Comparison of ENCODE assay signal across 24 mouse cellular contexts in the genomic region with DNA sequence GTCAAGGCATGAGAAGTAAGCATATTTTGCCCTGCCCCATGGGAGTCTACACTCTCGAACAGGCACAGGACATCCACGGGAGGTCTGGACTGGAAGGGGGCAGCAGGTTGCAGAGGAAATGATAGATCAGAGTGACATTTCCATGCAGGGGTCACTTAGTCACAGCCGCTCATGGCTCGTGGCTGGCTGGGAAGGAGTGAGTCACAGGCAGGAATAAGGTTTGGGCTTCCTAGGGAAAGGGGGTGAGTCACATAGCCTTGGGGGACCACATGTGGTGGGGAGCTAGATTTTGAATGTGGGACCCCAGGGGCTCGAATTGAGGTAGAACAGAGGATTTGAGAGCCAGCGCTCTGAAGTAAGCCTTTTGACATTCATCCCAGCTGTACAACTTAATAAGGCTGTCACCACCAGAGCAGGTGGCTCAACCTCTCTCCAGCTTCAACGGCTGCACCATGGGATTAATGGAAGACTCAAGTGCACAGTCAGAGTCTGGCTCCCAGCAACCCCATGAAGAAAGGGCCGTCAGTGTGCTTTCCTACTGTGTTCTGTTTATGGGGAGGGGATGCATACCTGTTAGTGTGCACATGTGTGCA. TPM values are rescaled to one million over a fixed set of nuclear protein-coding genes. Genes with fewer than 3 reads are reported as not detected.
DNase-seq lines count a peak whose midpoint lies in the region; ATAC-seq lines count a peak whose summit lies in the region.
"Had no signal": no experiment of that assay in that cellular context is flagged by ENCODE, and none has a peak within 500 bp of the region (broad histone marks: within the 10 kb centered on the region; RNA-seq: fewer than 3 reads in every experiment).

No protein-coding gene starts in this region.

- intact Hi-C loops in heart, postnatal 10 days (cut with DNase I) = no loop called here

- DNase-seq in adrenal gland, postnatal 25 days = peak; percentile 36
- no peak for DNase-seq in adrenal gland, postnatal 4 days (ENCODE audit: low spot score in 2 of 2)
- peak; percentile 87 for DNase-seq in 3T3-L1 (ENCODE audit: low read depth, low spot score)
- DNase-seq in Muller cell, postnatal 12 days (ENCODE audit: inconsistent ontology term) = peak; percentile 75
- DNase-seq in brain, adult 2 months (ENCODE audit: low read depth, low spot score) = peak; percentile 61
- no peak for DNase-seq in heart, postnatal 10 days
- DNase-seq: cerebellum, adult 9-10 months; embryo, embryonic 11 days; gastrocnemius, postnatal 25 days; heart, adult 11 months; heart, postnatal 36 days; kidney, adult 2 months; lung, adult 18-20 months; midbrain, embryonic 14.5 days; right cerebral cortex, postnatal 25 days; spleen, adult 18-20 months; thymus, postnatal 25 days had no signal

- ATAC-seq in megakaryocyte, adult 5-6 weeks (ENCODE audit: poor library complexity, severe bottlenecking) = no peak
- ATAC-seq: forebrain, embryonic 14.5 days; hindbrain, postnatal 0 days; intestine, embryonic 15.5 days; lung, postnatal 0 days had no signal

RNA-seq across cellular contexts. Expression of gene Nptxr, which starts 9.2 kb away (rescaled TPM):
- 4.6 and 6.8 TPM in 2 replicates for total RNA-seq in adrenal gland, postnatal 25 days (2021)
- total RNA-seq in adrenal gland, postnatal 4 days (2021) = 10 to 100 TPM; 17.2 to 17.3 TPM
- total RNA-seq in heart, postnatal 10 days (2021) = 1 to 10 TPM; 3.8 to 4.1 TPM
- 0.33 and 1.3 TPM in 2 replicates for total RNA-seq in megakaryocyte, adult 5-6 weeks (2015)
- 0.44 and 0.49 TPM in 2 replicates for total RNA-seq in megakaryocyte, adult 5-6 weeks (2017)
- total RNA-seq: monocyte, adult 5-6 weeks had no signal

RNA-seq across cellular contexts. Expression of gene Npcd, which starts 20.3 kb away (rescaled TPM):
- total RNA-seq in adrenal gland, postnatal 25 days (2021) = 1.7 and 2.6 TPM in 2 replicates
- total RNA-seq in adrenal gland, postnatal 4 days (2021) = 1 to 10 TPM; 3.7 to 4.2 TPM
- total RNA-seq in heart, postnatal 10 days (2021) = 1 to 10 TPM in 1 of 2 experiments, under 1 TPM in 1; 0.74 to 1.8 TPM
- not detected in 2 replicates for total RNA-seq in megakaryocyte, adult 5-6 weeks (2015)
- total RNA-seq in megakaryocyte, adult 5-6 weeks (2017) = not detected in 2 replicates
- total RNA-seq: MEL; monocyte, adult 5-6 weeks had no signal

RNA-seq across cellular contexts. Expression of gene Cbx6, which starts 20.7 kb away (rescaled TPM):
- 55.3 and 73.0 TPM in 2 replicates for total RNA-seq in adrenal gland, postnatal 25 days (2021)
- total RNA-seq in adrenal gland, postnatal 4 days (2021) = 100 to 1,000 TPM; 105 TPM
- 10 to 100 TPM; 40.7 to 48.7 TPM for total RNA-seq in heart, postnatal 10 days (2021)
- 2.3 and 3.9 TPM in 2 replicates for total RNA-seq in megakaryocyte, adult 5-6 weeks (2015)
- 3.5 and 6.7 TPM in 2 replicates for total RNA-seq in megakaryocyte, adult 5-6 weeks (2017)

RNA-seq across cellular contexts. Expression of gene Dnal4, which starts 36.1 kb away (rescaled TPM):
- 17.7 and 23.1 TPM in 2 replicates for total RNA-seq in adrenal gland, postnatal 25 days (2021)
- 10 to 100 TPM; 25.3 to 25.6 TPM for total RNA-seq in adrenal gland, postnatal 4 days (2021)
- 10 to 100 TPM; 20.2 to 22.9 TPM for total RNA-seq in heart, postnatal 10 days (2021)
- total RNA-seq in megakaryocyte, adult 5-6 weeks (2015) = 13.9 and 14.1 TPM in 2 replicates
- 9.6 and 12.3 TPM in 2 replicates for total RNA-seq in megakaryocyte, adult 5-6 weeks (2017)

Comparison
In these comparisons a context has a peak if more than half of its experiments do, and no peak if none do; other contexts are left out.
1. DNase-seq: peak in adrenal gland, postnatal 25 days (single experiment), 3T3-L1 (single experiment), Muller cell, postnatal 12 days (single experiment) and brain, adult 2 months (single experiment); none in adrenal gland, postnatal 4 days (0 of 2) and heart, postnatal 10 days (0 of 2).